Mouse (Mus musculus) kidney, adult 9 months (tissue): ENCODE measurements around the gene Timm13.

Experiments used
- DNase-seq: peaks from one replicate; pipeline ENCODE4 v3.0.0; 2022

Timm13 gene

GRCm38 (mm10) chr10:80900318-80901247 lies at the start of gene Timm13:
Gene Timm13 (minus strand): TSS chr10:80900969.
- peak; percentile 100 for DNase-seq

GRCm38 (mm10) chr10:80950314-80950713 lies 49.5 kb upstream of the Timm13 start:
- no peak for DNase-seq

- no peak for DNase-seq
These were observed 48.3 kb upstream of the Timm13 start for GRCm38 (mm10) chr10:80949081-80949480.

GRCm38 (mm10) chr10:80948570-80948969 lies 47.8 kb upstream of the Timm13 start:
- DNase-seq: no peak

- peak; percentile 64 for DNase-seq
These were observed 47.0 kb upstream of the Timm13 start for GRCm38 (mm10) chr10:80947802-80948201.

GRCm38 (mm10) chr10:80946684-80947437 lies 46.1 kb upstream of the Timm13 start:
- no peak for DNase-seq

GRCm38 (mm10) chr10:80944231-80944630 lies 43.5 kb upstream of the Timm13 start:
- DNase-seq: no peak

GRCm38 (mm10) chr10:80943701-80944100 lies 42.9 kb upstream of the Timm13 start:
- DNase-seq: no peak

- DNase-seq: no peak
These were observed 42.1 kb upstream of the Timm13 start for GRCm38 (mm10) chr10:80942919-80943318.

- no peak for DNase-seq
These were observed 40.2 kb upstream of the Timm13 start for GRCm38 (mm10) chr10:80940988-80941347.

- DNase-seq: peak; percentile 91
These were observed 39.7 kb upstream of the Timm13 start for GRCm38 (mm10) chr10:80940320-80940987.

GRCm38 (mm10) chr10:80939671-80940070 lies 38.9 kb upstream of the Timm13 start:
- DNase-seq: peak; percentile 91

GRCm38 (mm10) chr10:80938831-80939550 lies 38.2 kb upstream of the Timm13 start:
- DNase-seq: no peak

GRCm38 (mm10) chr10:80937646-80938045 lies 36.9 kb upstream of the Timm13 start:
- DNase-seq: peak; percentile 82

- DNase-seq: no peak
These were observed 36.0 kb upstream of the Timm13 start for GRCm38 (mm10) chr10:80936810-80937164.

- peak; percentile 68 for DNase-seq
These were observed 35.5 kb upstream of the Timm13 start for GRCm38 (mm10) chr10:80936135-80936809.

GRCm38 (mm10) chr10:80935698-80936097 lies 34.9 kb upstream of the Timm13 start:
- DNase-seq: no peak

- DNase-seq: no peak
These were observed 34.5 kb upstream of the Timm13 start for GRCm38 (mm10) chr10:80935241-80935640.

GRCm38 (mm10) chr10:80934136-80934985 lies 33.6 kb upstream of the Timm13 start:
- DNase-seq: no peak

- DNase-seq: no peak
These were observed 32.7 kb upstream of the Timm13 start for GRCm38 (mm10) chr10:80933421-80933979.
